Mouse (Mus musculus) ovary, adult 18-20 months (tissue): ENCODE measurements around the gene Pbx1.
"Not testable (repeated sequence)": the region's sequence is repeated elsewhere in the genome, so short reads cannot be mapped to it uniquely, and the experiment has no call there.

ENCODE experiments used
- DNase-seq: peaks from one replicate; pipeline ENCODE4 v3.0.0; 2022; ENCODE audit warnings: low spot score, mixed read lengths

Pbx1 gene

GRCm38 (mm10) chr1:168432232-168432280, at the start of gene Pbx1:
Gene Pbx1 (minus strand): TSS chr1:168432270.
- DNase-seq: not testable (repeated sequence)

DNA sequence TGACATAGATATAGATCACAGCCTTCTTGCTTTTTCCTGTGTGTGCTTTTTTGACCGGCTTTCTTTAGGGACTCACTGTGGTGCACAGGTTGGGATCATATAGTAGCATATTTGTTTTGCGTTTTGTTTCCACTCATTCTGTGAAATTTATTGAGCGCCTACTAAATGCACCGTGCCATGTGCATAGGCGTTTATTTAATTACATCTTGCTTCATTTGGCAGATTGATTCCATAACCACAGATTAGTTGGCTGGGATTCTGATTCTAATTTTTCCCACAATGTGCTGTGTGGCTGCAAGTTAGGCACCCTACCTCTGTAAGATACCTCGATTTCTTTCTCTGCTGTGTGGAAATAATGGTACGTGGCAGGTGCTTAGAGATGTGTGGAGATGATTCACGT, 47.6 kb upstream of the Pbx1 start:
- no peak for DNase-seq

- no peak for DNase-seq
Measured at GRCm38 (mm10) chr1:168478829-168479228, 46.8 kb upstream of the Pbx1 start.

DNA sequence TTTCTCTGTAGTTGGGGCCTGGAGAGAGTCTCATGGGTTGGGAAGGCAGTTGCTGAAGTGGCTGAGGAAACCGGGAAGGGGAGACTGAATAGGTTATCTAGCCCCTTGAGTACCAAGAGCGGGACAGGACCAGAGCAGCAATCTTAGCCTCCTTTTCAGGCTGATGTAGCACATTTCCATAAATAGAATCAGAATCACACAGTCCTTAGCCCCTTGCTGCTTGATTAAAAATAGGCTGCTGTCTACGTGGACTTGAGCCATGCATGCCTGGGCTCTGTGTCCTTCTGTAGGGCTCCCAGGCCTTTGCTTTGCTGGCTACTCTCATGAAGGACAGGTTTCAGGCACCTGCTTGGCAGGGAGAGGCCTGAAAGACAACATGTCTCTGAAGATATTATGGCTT, 44.8 kb upstream of the Pbx1 start:
- no peak for DNase-seq

- DNase-seq: no peak
Measured at GRCm38 (mm10) chr1:168476216-168476897, 44.3 kb upstream of the Pbx1 start.

DNA sequence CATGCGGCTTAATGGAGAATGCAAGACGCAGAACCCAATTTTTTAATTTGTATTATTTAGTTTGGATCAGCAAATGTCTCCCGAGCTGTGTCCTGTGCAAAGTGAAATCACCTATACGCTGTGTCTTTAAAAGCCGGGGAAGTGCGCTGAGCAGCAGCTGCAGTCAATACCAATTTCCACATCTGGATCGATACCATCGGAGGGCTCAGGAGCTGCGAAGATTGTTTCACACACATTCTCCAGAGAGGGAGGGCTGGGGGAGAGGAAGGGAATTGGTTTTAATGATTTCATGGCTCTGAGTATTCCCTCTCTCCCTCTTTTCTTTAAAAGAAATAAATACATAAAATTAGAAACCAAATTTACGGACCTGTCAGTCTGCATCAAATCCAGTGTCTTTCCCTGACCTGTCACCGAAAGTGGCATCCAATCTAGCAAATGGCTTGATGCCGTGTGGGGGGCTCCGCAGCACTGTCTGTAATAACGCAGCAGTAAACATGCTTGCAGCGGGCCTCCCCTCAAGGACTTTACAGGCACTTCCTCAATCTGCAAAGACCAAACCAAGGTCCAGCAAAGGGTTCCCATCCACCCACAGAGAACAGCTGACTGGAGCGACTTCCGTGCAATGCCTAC, 43.6 kb upstream of the Pbx1 start:
- DNase-seq: no peak

- peak; percentile 6 for DNase-seq
Measured at GRCm38 (mm10) chr1:168473255-168474069, 41.4 kb upstream of the Pbx1 start.

- no peak for DNase-seq
Measured at GRCm38 (mm10) chr1:168472545-168473254, 40.6 kb upstream of the Pbx1 start.

- DNase-seq: no peak
Measured at GRCm38 (mm10) chr1:168459426-168459825, 27.4 kb upstream of the Pbx1 start.

DNA sequence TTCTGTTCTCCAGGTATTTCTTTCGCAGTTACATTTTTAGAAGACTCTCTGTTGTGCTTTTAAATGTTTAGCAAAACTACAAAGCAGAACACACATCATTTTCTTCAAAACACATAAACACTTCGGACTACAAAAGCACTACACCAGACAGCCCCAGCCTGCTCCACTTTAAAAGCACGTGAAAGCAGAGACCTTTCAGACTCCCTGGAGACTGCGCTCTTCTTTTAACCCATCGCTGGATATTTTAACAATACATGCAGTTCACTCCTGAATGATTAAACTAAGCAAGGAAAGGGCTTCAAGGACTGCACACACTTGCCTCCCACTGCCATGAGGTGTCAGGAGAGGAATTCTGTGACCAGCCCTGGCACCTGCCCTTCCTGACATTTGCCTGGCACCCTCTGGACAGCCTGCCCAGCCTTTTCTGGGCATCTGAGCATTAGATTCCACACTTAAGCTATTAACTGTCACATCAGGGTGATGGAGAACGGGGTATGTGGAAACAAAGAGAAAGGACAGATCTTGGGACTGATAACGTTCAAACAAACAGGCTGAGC, 25.2 kb upstream of the Pbx1 start:
- no peak for DNase-seq

DNA sequence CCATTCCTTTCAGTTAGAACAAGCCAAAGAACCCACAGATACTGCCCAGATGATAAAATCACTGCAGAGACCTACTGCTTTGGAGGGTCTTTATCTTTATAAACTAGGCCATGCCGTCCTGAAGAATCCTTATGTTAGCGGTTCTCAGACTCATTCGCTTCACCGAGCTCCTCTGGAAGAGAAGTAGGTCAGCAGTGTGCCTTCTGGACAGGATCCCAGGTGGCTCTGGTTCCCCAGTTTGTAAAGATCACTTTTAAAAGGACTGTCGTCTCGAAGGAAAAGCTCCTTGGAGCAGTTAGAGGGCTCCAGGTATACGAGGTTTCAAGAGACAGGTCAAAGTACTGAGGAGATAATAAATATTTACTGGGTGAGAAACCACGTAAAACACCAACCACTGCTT, 23.1 kb upstream of the Pbx1 start:
- DNase-seq: no peak

DNA sequence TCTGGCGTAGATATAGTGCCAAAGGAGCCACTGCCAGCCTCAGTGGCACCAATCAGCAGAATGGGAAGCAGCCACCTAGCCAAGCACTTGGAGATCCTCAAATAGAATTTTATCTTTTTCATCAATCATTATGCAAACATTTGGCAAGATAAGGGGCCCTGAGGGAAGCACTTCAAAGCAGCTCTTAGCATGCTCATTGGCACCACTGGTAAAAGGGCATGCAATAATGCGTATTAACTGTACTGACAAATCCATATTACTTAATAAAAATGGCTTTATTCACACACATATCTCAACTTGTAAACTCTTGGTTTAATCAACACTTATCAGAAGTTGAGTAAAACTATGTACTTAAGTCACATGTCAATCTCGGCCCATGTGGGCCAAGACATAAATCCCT, 1.6 kb upstream of the Pbx1 start:
- DNase-seq: no peak

DNA sequence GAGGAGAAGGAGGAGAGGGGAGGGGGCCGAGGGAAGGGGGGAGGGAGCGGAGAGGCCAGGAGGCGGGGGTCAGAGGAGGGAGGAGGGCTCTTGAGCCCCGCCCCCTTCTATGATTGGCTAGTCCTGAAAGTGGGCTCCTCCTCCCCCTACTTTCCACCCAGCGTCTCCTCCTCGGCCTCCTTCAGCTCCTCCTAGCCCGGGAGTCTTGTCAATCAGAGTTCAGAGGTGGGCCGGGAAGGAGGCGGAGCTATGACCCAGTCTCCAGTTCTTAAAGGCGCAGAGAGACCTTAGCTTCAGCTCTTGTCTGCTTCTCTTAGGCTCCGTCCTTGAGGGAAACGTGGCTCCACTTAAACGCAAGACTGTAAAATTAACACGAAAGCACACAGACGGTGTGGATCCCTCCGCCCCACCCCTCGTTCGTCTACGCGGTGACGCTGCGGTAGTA, 233 bp upstream of the Pbx1 start:
- peak; percentile 99 for DNase-seq

DNA sequence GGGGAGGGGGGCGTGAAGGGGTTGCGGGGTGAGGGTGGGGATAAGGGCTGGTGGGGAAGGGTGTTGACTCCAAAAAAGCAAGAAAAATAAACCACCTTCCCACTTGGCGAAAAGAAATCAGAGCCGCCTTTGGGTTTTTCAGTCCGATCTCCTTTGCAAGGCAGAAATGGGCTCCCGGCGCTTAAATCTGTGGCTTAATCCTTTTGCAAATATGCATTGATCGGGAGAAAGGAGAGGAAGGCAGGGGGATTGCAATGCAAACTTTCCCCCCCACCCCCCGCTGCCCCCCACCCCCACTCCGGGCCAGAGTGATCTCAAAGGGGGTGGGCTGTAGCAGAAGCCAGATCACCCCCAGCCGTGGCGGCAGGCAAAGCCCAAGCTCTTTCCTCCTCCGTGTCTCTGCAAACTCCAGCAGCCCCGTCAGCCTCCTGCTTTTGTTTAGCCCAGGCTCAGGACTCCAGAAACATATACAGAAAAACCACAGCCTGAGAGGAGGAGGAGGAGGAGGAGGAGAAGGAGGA, 299 bp downstream of the Pbx1 start:
- DNase-seq: no peak

- no peak for DNase-seq
Measured at GRCm38 (mm10) chr1:168430868-168431710, 981 bp downstream of the Pbx1 start.

- DNase-seq: no peak
Measured at GRCm38 (mm10) chr1:168429856-168430644, 2.0 kb downstream of the Pbx1 start.

- DNase-seq: no peak
Measured at GRCm38 (mm10) chr1:168429406-168429805, 2.7 kb downstream of the Pbx1 start.

DNA sequence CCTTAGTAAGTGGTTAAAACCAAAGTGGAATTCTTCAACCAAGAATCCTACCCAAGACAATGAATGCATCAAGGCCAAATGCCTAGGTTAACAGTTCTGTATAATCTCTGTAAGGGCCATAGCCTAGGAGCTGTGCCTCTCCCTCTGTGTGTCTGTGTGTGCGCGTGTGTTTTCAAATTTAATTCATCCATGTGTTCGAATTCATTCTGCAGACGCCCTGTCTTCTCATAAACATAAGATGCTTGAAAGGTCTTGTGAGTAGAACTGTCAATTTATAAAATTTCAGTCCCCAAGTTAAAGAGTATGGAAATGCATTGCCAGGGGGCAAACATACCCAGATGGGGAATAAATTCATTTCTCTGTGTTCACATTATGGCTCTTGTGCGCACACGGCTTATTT, 3.8 kb downstream of the Pbx1 start:
- no peak for DNase-seq

- no peak for DNase-seq
Measured at GRCm38 (mm10) chr1:168427596-168427995, 4.5 kb downstream of the Pbx1 start.

- DNase-seq: no peak
Measured at GRCm38 (mm10) chr1:168426900-168427299, 5.2 kb downstream of the Pbx1 start.

- no peak for DNase-seq
Measured at GRCm38 (mm10) chr1:168426281-168426680, 5.8 kb downstream of the Pbx1 start.
